In genomic region chr1:85746511-85746910, GRCm38 (mm10) we compare ENCODE assay signal across 18 mouse cellular contexts. TPM values are rescaled to one million over a fixed set of nuclear protein-coding genes. Genes with fewer than 3 reads are reported as not detected.
"Had no signal": no experiment of that assay in that cellular context is flagged by ENCODE, and none has a peak within 500 bp of the region (broad histone marks: within the 10 kb centered on the region; RNA-seq: fewer than 3 reads in every experiment).

No protein-coding gene starts in this region.

- ATAC-seq: hindbrain, embryonic 16.5 days; inflammation-experienced regulatory T-cells, adult 6 months; intestine, embryonic 15.5 days; intestine, postnatal 0 days; liver, embryonic 12.5 days had no signal

- DNase-seq: gastrocnemius, postnatal 14 days; gastrocnemius, postnatal 36 days; heart, adult 18-20 months; heart, postnatal 10 days; heart, postnatal 4 days; kidney, adult 18-20 months; kidney, adult 9 months; kidney, postnatal 14 days; kidney, postnatal 36 days; layer of hippocampus, adult 9-11 months; layer of hippocampus, postnatal 36 days; left cerebral cortex, postnatal 4 days had no signal

RNA-seq across cellular contexts. Expression of gene A630001G21Rik, which starts 31.9 kb away (rescaled TPM):
- total RNA-seq: gastrocnemius, adult 8-10 months had no signal
